Mouse (Mus musculus) liver, embryonic 16.5 days (tissue): ENCODE measurements around the gene Dhtkd1. TPM values are rescaled to one million over a fixed set of nuclear protein-coding genes. Genes with fewer than 3 reads are reported as not detected.
"Not testable (repeated sequence)": the region's sequence is repeated elsewhere in the genome, so short reads cannot be mapped to it uniquely, and the experiment has no call there.

Source experiments
- ATAC-seq: fragments of 200-750 bp; cut with Nextera tagmentation; 2 replicates; pipeline ENCODE4 v1.8.0; 2017; ENCODE audit warnings: low read depth, mild to moderate bottlenecking, moderate number of reproducible peaks, moderate library complexity
- H3K27ac ChIP-seq: fragments of 300-500 bp; sonication (generic); 2 replicates; pipeline ENCODE4 v1.5.1; 2014; ENCODE audit warnings: mild to moderate bottlenecking, low read length
- H3K27me3 ChIP-seq: fragments of 300-500 bp; sonication (generic); 2 replicates; pipeline ENCODE4 v1.6.1; 2014; ENCODE audit warnings: low read depth, low read length, mixed read lengths; ENCODE audit not compliant: control insufficient read depth, insufficient read depth
- H3K36me3 ChIP-seq: fragments of 300-500 bp; sonication (generic); 2 replicates; pipeline ENCODE4 v1.6.1; 2014; ENCODE audit warnings: mild to moderate bottlenecking; ENCODE audit not compliant: control insufficient read depth, insufficient read depth
- H3K4me1 ChIP-seq: fragments of 300-500 bp; sonication (generic); 2 replicates; pipeline ENCODE4 v1.6.1; 2014; ENCODE audit warnings: low read depth, low read length, mixed read lengths; ENCODE audit not compliant: control insufficient read depth
- H3K4me2 ChIP-seq: fragments of 300-500 bp; sonication (generic); 2 replicates; pipeline ENCODE4 v1.6.1; 2014; ENCODE audit warnings: low read depth, low read length, mixed read lengths
- H3K4me3 ChIP-seq: fragments of 300-500 bp; sonication (generic); 2 replicates; pipeline ENCODE4 v1.5.1; 2014; ENCODE audit warnings: low read depth, mild to moderate bottlenecking, low read length
- H3K9ac ChIP-seq: fragments of 300-500 bp; sonication (generic); 2 replicates; pipeline ENCODE4 v1.6.1; 2014; ENCODE audit warnings: low read depth, low read length
- H3K9me3 ChIP-seq: fragments of 300-500 bp; sonication (generic); replicated peaks from 2 replicates; pipeline ENCODE4 v1.6.1; 2016; ENCODE audit warnings: low read length; ENCODE audit not compliant: control insufficient read depth
- WGBS: fragments of 180-500 bp; shearing (Covaris S2); extraction: QIAGEN DNeasy Blood & Tissue Kit; methylation state at CpG from one replicate; pipeline ENCODE4 v1.1.7; 2014; ENCODE audit not compliant: insufficient replicate concordance; 5-methylcytosine and 5-hydroxymethylcytosine counted together
- polyA plus RNA-seq: library from polyadenylated mRNA; unstranded; fragments of >200 nt; fragmentation: Nextera tagmentation; extraction: Ambion mirVana; gene quantifications from 2 replicates; pipeline ENCODE4 v1.2.1, GENCODE M21; 2015

Gene Dhtkd1
- polyA plus RNA-seq, 1 experiment from 2014 or later: 5.7 TPM

DNA sequence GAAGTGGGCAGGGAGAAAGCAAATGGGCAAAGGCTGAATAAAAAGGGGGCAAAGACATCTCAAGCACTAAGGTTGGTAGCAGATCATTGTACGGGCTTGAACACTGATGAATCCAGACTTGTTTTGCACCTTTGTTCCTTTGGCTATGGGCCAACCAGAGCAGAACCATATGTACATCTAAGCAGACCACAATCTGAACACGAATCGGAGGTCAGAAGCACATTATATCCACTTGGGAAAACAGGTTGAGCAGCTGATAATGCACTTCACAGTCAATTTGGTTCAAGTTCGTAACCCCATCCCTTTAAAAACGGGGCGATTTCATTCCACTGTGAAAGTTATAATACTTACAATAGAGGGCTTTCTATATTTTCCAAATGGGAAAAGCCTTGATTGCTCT is 7.7 kb upstream of the Dhtkd1 start:
- Histone ChIP-seq H3K9me3 (no peaks in the 10 kb centered on the region), H3K4me3 (peak overlapping the region; percentile 99), H3K4me1 (peaks cover 17% of the 10 kb centered on the region), H3K4me2 (peak overlapping the region; percentile 59), H3K9ac (peak overlapping the region; percentile 97), H3K27me3 (no peaks in the 10 kb centered on the region), H3K36me3 (no peaks in the 10 kb centered on the region), H3K27ac (peak overlapping the region; percentile 87)
- no peak for ATAC-seq
- 4% methylated on average over 6 of the region's 6 CpGs for WGBS

GRCm38 (mm10) chr2:5949821-5950220 is 7.2 kb upstream of the Dhtkd1 start:
- not testable (repeated sequence) for H3K36me3 ChIP-seq, ATAC-seq, H3K9me3 ChIP-seq, H3K27me3 ChIP-seq
- Histone ChIP-seq H3K4me3 (peak overlapping the region; percentile 99), H3K4me1 (peaks cover 16% of the 10 kb centered on the region), H3K27ac (peak overlapping the region; percentile 87), H3K9ac (peak overlapping the region; percentile 97), H3K4me2 (peak overlapping the region; percentile 59)
- WGBS: 77% methylated on average over 9 of the region's 9 CpGs

DNA sequence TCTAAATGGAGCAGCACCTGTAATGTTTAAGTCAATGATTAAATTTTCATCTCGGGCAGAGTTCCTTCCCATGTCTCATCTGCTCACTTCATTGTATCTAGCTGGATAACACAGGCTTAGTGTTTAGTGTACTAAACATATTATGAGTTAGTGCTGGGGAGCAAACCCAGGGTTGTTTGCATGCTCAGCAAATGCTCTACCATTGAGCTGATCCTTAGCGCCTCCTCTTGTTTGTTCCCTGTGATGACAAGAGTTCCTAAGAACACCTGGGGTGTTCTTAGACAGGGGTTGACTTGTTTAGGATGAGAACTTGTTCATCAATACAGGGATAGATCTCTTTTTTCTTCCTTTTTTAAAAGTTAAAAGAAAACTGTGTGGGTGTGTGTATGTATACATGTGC is 6.4 kb upstream of the Dhtkd1 start:
- Histone ChIP-seq H3K27ac (no peak overlapping the region), H3K4me3 (no peak overlapping the region), H3K9ac (no peak overlapping the region), H3K27me3 (no peaks in the 10 kb centered on the region), H3K4me2 (no peak overlapping the region), H3K36me3 (no peaks in the 10 kb centered on the region), H3K4me1 (peaks cover 16% of the 10 kb centered on the region), H3K9me3 (no peaks in the 10 kb centered on the region)
- WGBS: 89% methylated on average over 2 of the region's 2 CpGs
- ATAC-seq: no peak

DNA sequence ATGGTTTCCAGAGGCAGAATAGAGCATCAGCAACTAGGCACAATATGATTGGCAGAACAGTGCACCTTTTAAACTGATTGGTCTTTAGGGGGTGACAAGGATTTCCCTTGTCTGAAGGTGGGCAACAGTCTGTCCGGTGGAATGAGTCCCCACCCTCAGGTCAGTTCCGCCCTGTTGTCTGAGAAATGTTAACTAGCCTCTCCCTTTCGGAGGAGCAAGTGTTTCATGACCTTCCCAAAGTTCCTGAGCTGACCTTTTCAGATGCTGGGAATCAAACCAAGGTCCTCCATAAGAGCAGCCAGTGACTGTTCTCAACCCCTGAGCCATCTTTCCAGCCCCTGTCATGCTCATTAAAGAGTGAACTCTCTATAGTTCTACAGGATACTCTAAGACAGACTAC is 4.3 kb upstream of the Dhtkd1 start:
- Histone ChIP-seq H3K9ac (no peak overlapping the region), H3K27me3 (no peaks in the 10 kb centered on the region), H3K36me3 (no peaks in the 10 kb centered on the region), H3K4me2 (no peak overlapping the region), H3K4me3 (no peak overlapping the region), H3K9me3 (no peaks in the 10 kb centered on the region), H3K27ac (no peak overlapping the region), H3K4me1 (peaks cover 19% of the 10 kb centered on the region)
- WGBS: 80% methylated on average over 3 of the region's 3 CpGs
- ATAC-seq: no peak

DNA sequence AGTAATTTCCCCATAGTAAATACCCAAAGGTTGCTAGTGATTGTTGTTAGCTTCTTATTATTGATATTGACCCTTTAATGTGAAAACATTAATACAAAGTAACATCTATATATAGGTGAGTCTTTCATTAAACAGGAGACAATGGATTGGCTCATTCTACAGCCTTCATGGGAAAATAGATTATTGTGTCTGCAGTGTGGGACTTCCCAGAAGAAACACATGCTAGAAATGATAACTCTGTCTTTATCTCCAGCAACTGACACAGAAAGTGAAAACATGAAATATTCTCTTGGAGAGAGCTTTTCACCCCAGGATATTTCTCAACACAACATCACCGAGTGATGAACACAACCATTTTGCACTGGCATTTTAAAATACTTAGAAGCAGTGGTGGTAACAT is 3.0 kb upstream of the Dhtkd1 start:
- 0 out of 2 replicates have a peak, but pooled peaks have one; percentile 23 for ATAC-seq
- WGBS: 17% methylated on average over 1 of the region's 1 CpGs
- no peaks in the 10 kb centered on the region for H3K27me3 ChIP-seq
- no peak overlapping the region for H3K4me3 ChIP-seq
- H3K27ac ChIP-seq: peak overlapping the region; percentile 48; the same call in 1 of the 2 replicates
- H3K9ac ChIP-seq: no peak overlapping the region
- H3K9me3 ChIP-seq: no peaks in the 10 kb centered on the region
- no peaks in the 10 kb centered on the region for H3K36me3 ChIP-seq
- peaks cover 19% of the 10 kb centered on the region for H3K4me1 ChIP-seq
- H3K4me2 ChIP-seq: no peak overlapping the region

- peak overlapping the region; percentile 69; the same call in 1 of the 2 replicates for H3K9ac ChIP-seq
- no peaks in the 10 kb centered on the region for H3K9me3 ChIP-seq
- no peak for ATAC-seq
- WGBS: 39% methylated on average over 4 of the region's 4 CpGs
- H3K4me2 ChIP-seq: peak overlapping the region; percentile 81
- peaks cover 22% of the 10 kb centered on the region for H3K4me1 ChIP-seq
- H3K27me3 ChIP-seq: no peaks in the 10 kb centered on the region
- H3K27ac ChIP-seq: peak overlapping the region; percentile 53
- no peaks in the 10 kb centered on the region for H3K36me3 ChIP-seq
- peak overlapping the region; percentile 74 for H3K4me3 ChIP-seq
These were observed 479 bp upstream of the Dhtkd1 start for GRCm38 (mm10) chr2:5943071-5943470.

DNA sequence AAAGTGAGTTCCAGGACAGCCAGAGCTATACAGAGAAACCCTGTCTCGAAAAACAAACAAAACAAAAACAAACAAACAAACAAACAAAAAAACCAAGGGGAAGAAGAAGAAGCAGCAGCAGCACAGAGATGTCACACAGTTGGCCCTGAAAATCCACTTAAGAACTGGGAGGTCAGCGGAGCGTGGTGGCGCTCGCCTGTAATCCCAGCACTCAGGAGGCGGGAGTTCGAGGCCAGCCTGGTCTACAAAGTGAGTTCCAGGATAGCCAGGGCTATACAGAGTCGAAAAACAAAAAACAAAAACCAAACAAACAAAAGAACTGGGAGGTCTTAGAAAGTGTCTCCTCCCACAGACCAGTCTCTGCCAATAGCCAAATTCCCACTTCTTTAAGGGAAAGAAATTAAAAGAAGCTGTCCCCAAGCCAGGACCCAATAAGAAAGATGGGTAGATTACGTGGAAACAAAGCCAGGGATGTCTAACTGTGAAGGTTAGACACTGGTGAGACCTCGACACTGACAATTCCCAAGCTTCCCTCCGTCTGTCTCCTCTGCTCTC is 654 bp downstream of the Dhtkd1 start:
- H3K4me3 ChIP-seq: peak overlapping the region; percentile 74
- H3K9ac ChIP-seq: peak overlapping the region; percentile 69
- H3K27me3 ChIP-seq: no peaks in the 10 kb centered on the region
- H3K36me3 ChIP-seq: no peaks in the 10 kb centered on the region
- peaks cover 22% of the 10 kb centered on the region for H3K4me1 ChIP-seq
- no peak for ATAC-seq
- peak overlapping the region; percentile 81 for H3K4me2 ChIP-seq
- peak overlapping the region; percentile 53 for H3K27ac ChIP-seq
- H3K9me3 ChIP-seq: no peaks in the 10 kb centered on the region
- WGBS: 58% methylated on average over 11 of the region's 11 CpGs

GRCm38 (mm10) chr2:5940936-5941335 is 1.7 kb downstream of the Dhtkd1 start:
- WGBS: 79% methylated on average over 9 of the region's 9 CpGs
- Histone ChIP-seq H3K27ac (no peak overlapping the region), H3K4me1 (peaks cover 17% of the 10 kb centered on the region), H3K36me3 (no peaks in the 10 kb centered on the region), H3K4me3 (no peak overlapping the region), H3K9ac (no peak overlapping the region), H3K4me2 (no peak overlapping the region), H3K9me3 (no peaks in the 10 kb centered on the region), H3K27me3 (no peaks in the 10 kb centered on the region)
- ATAC-seq: no peak

- H3K4me2 ChIP-seq: no peak overlapping the region
- H3K27me3 ChIP-seq: no peaks in the 10 kb centered on the region
- peaks cover 16% of the 10 kb centered on the region for H3K4me1 ChIP-seq
- H3K9me3 ChIP-seq: no peaks in the 10 kb centered on the region
- ATAC-seq: no peak
- H3K27ac ChIP-seq: no peak overlapping the region
- no peak overlapping the region for H3K9ac ChIP-seq
- H3K4me3 ChIP-seq: no peak overlapping the region
- no peaks in the 10 kb centered on the region for H3K36me3 ChIP-seq
- 76% methylated on average over 14 of the region's 14 CpGs for WGBS
These were observed 2.7 kb downstream of the Dhtkd1 start for GRCm38 (mm10) chr2:5939911-5940310.
